Mouse (Mus musculus) cerebellum, adult 18-20 months (tissue): Measurements from ENCODE around the gene Txnrd1.

Experiments
- DNase-seq, 2 experiments: peaks; one replicate each; pipeline ENCODE4 v3.0.0; 2021

The Txnrd1 gene

GRCm38 (mm10) chr10:82818661-82819060 lies 15.1 kb upstream of the Txnrd1 start:
- DNase-seq: no peak

GRCm38 (mm10) chr10:82823108-82823778 lies 10.5 kb upstream of the Txnrd1 start:
- no peak for DNase-seq

GRCm38 (mm10) chr10:82823779-82824177 lies 10.0 kb upstream of the Txnrd1 start:
- no peak for DNase-seq

- DNase-seq: no peak
Measured at GRCm38 (mm10) chr10:82824541-82824940, 9.2 kb upstream of the Txnrd1 start.

GRCm38 (mm10) chr10:82826516-82826915 lies 7.2 kb upstream of the Txnrd1 start:
- no peak for DNase-seq

- no peak for DNase-seq
Measured at GRCm38 (mm10) chr10:82835898-82836297, 2.1 kb downstream of the Txnrd1 start.

- DNase-seq: no peak
Measured at GRCm38 (mm10) chr10:82838390-82838789, 4.6 kb downstream of the Txnrd1 start.

GRCm38 (mm10) chr10:82844090-82844489 lies 10.3 kb downstream of the Txnrd1 start:
- DNase-seq: no peak

- DNase-seq: no peak
Measured at GRCm38 (mm10) chr10:82844731-82845130, 11.0 kb downstream of the Txnrd1 start.

GRCm38 (mm10) chr10:82847821-82848459 lies 14.2 kb downstream of the Txnrd1 start:
- no peak for DNase-seq

GRCm38 (mm10) chr10:82849686-82850353 lies 16.1 kb downstream of the Txnrd1 start:
- no peak for DNase-seq

- no peak for DNase-seq
Measured at GRCm38 (mm10) chr10:82850354-82850752, 16.6 kb downstream of the Txnrd1 start.

- no peak for DNase-seq
Measured at GRCm38 (mm10) chr10:82851751-82852150, 18.0 kb downstream of the Txnrd1 start.

- DNase-seq: peak; percentile 17 to 21
Measured at GRCm38 (mm10) chr10:82858032-82858680, 24.4 kb downstream of the Txnrd1 start.

GRCm38 (mm10) chr10:82858691-82859532 lies 25.2 kb downstream of the Txnrd1 start:
- peak; percentile 94 to 96 for DNase-seq

- DNase-seq: peak; percentile 44 to 48
Measured at GRCm38 (mm10) chr10:82859533-82859915, 25.8 kb downstream of the Txnrd1 start.

- DNase-seq: peak; percentile 79 to 84
Measured at GRCm38 (mm10) chr10:82860181-82860928, 26.6 kb downstream of the Txnrd1 start.

GRCm38 (mm10) chr10:82860929-82861315 lies 27.2 kb downstream of the Txnrd1 start:
- DNase-seq: peak in 1 of 2 experiments; percentile 18

GRCm38 (mm10) chr10:82863106-82863680 lies 29.4 kb downstream of the Txnrd1 start:
- peak in 1 of 2 experiments; percentile 16 for DNase-seq

- DNase-seq: no peak
Measured at GRCm38 (mm10) chr10:82863827-82864226, 30.1 kb downstream of the Txnrd1 start.

- peak; percentile 17 to 21 for DNase-seq
Measured at GRCm38 (mm10) chr10:82866356-82866755, 32.6 kb downstream of the Txnrd1 start, which contains the start of gene Eid3. Gene Eid3, plus strand, starts transcription at chr10:82866626.
